In genomic region chr8:55691791-55692190, GRCm38 (mm10) we compare ENCODE assay signal across 15 mouse cellular contexts.
"Had no signal": no experiment of that assay in that cellular context is flagged by ENCODE, and none has a peak within 500 bp of the region (broad histone marks: within the 10 kb centered on the region; RNA-seq: fewer than 3 reads in every experiment).

No protein-coding gene starts in this region.

- H3K4me1 ChIP-seq: megakaryocyte, embryonic 14.5 days; midbrain, embryonic 13.5 days; midbrain, embryonic 15.5 days; neural tube, embryonic 12.5 days; stomach, embryonic 15.5 days had no signal

- H3K4me3 ChIP-seq: megakaryocyte, embryonic 14.5 days; midbrain, embryonic 13.5 days; midbrain, embryonic 15.5 days; neural tube, embryonic 12.5 days; stomach, embryonic 15.5 days had no signal

- H3K4me2 ChIP-seq: lung, embryonic 14.5 days; midbrain, embryonic 11.5 days; midbrain, embryonic 13.5 days; midbrain, embryonic 15.5 days; neural tube, embryonic 12.5 days; stomach, embryonic 15.5 days had no signal

- H3K9ac ChIP-seq: lung, embryonic 14.5 days; midbrain, embryonic 13.5 days; midbrain, embryonic 15.5 days; neural tube, embryonic 12.5 days; stomach, embryonic 15.5 days had no signal

- DNase-seq: lung, adult 18-20 months; lung, embryonic 14.5 days; lung, postnatal 10 days; lung, postnatal 4 days; right cerebral cortex, postnatal 14 days; thymus, adult 2 months; thymus, postnatal 25 days; thymus, postnatal 4 days had no signal

- H3K27me3 ChIP-seq: megakaryocyte, embryonic 14.5 days; midbrain, embryonic 13.5 days; midbrain, embryonic 15.5 days; neural tube, embryonic 12.5 days; stomach, embryonic 15.5 days had no signal

- H3K36me3 ChIP-seq: midbrain, embryonic 13.5 days; midbrain, embryonic 15.5 days; neural tube, embryonic 12.5 days; stomach, embryonic 15.5 days had no signal

- H3K9me3 ChIP-seq: megakaryocyte, embryonic 14.5 days; midbrain, embryonic 13.5 days; midbrain, embryonic 15.5 days; neural tube, embryonic 12.5 days; stomach, embryonic 15.5 days had no signal

- ATAC-seq: midbrain, embryonic 13.5 days; midbrain, embryonic 15.5 days had no signal

- H3K27ac ChIP-seq: midbrain, embryonic 13.5 days; midbrain, embryonic 15.5 days; neural tube, embryonic 12.5 days; stomach, embryonic 15.5 days; stomach, postnatal 0 days had no signal
